ENCODE assay signal across 8 mouse cellular contexts in genomic region chr5:24425421-24426036, GRCm38 (mm10). TPM values are rescaled to one million over a fixed set of nuclear protein-coding genes. Genes with fewer than 3 reads are reported as not detected.
A peak's percentile ranks its signal among the peaks of the same experiment; 100 is the strongest.
DNase-seq lines count a peak whose midpoint lies in the region; ATAC-seq and TF ChIP-seq lines count a peak whose summit lies in the region.

No protein-coding gene starts in this region.

- ATAC-seq in intestine, embryonic 16.5 days = 0 out of 2 replicates have a peak, but pooled peaks have one; percentile 1
- no peak for ATAC-seq in stomach, embryonic 14.5 days (ENCODE audit: insufficient number of reproducible peaks, insufficient read depth, low FRiP score, low read depth)

- no peak for DNase-seq in gastrocnemius, adult 2 months
- no peak for DNase-seq in gastrocnemius, postnatal 4 days (ENCODE audit: low spot score in 2 of 2)
- no peak for DNase-seq in embryonic facial prominence, embryonic 10.5 days (ENCODE audit: low spot score)
- peak; percentile 59 for DNase-seq in lung, postnatal 36 days
- no peak for DNase-seq in urinary bladder, postnatal 10 days (ENCODE audit: low spot score)

- intact Hi-C loops in gastrocnemius, adult 2 months (cut with DNase I) = loop anchor here (2.0 kb wide), 1 partner anchor 19 kb away; the partner anchor contains the start of gene Fastk

- peaks cover 7% of the 10 kb centered on the region for H3K9me3 ChIP-seq in E14TG2a.4 (ENCODE audit: low read length)
- H3K9me3 ChIP-seq in embryonic facial prominence, embryonic 10.5 days = no peaks in the 10 kb centered on the region
- H3K9me3 ChIP-seq in intestine, embryonic 16.5 days (ENCODE audit: control insufficient read depth, low read length) = no peaks in the 10 kb centered on the region
- H3K9me3 ChIP-seq in stomach, embryonic 14.5 days (ENCODE audit: control insufficient read depth, low read depth, low read length) = no peaks in the 10 kb centered on the region

- H3K27ac ChIP-seq in gastrocnemius, adult 2 months = peak overlapping the region; percentile 97
- peak overlapping the region; percentile 90 for H3K27ac ChIP-seq in embryonic facial prominence, embryonic 10.5 days (replicated peaks)
- H3K27ac ChIP-seq in intestine, embryonic 16.5 days (ENCODE audit: low read length) = peak overlapping the region; percentile 98
- peak overlapping the region; percentile 93 for H3K27ac ChIP-seq in stomach, embryonic 14.5 days (ENCODE audit: low read length)

- H3K36me3 ChIP-seq in E14TG2a.4 (ENCODE audit: insufficient read depth, low read length) = peaks cover 26% of the 10 kb centered on the region
- peaks cover 27% of the 10 kb centered on the region for H3K36me3 ChIP-seq in embryonic facial prominence, embryonic 10.5 days (replicated peaks)
- peaks cover 6% of the 10 kb centered on the region; the same call in 1 of the 2 replicates for H3K36me3 ChIP-seq in intestine, embryonic 16.5 days (ENCODE audit: control insufficient read depth, insufficient read depth, low read length)
- peaks cover 12% of the 10 kb centered on the region for H3K36me3 ChIP-seq in stomach, embryonic 14.5 days (ENCODE audit: control insufficient read depth, insufficient read depth, low read length)

- TF ChIP-seq CTCF in gastrocnemius, adult 2 months (IDR thresholded peaks at IDR 0.05) = peak; percentile 31; the same call in 1 of the 2 replicates
- no peak for TF ChIP-seq CTCF in E14TG2a.4 (conservative IDR thresholded peaks at IDR 0.05; ENCODE audit: low read length)

- H3K27me3 ChIP-seq in E14TG2a.4 (ENCODE audit: insufficient read depth, low read length) = peaks cover 38% of the 10 kb centered on the region
- peaks cover 24% of the 10 kb centered on the region for H3K27me3 ChIP-seq in embryonic facial prominence, embryonic 10.5 days (replicated peaks; ENCODE audit: low read depth, poor library complexity, severe bottlenecking)
- no peaks in the 10 kb centered on the region for H3K27me3 ChIP-seq in intestine, embryonic 16.5 days (replicated peaks; ENCODE audit: control insufficient read depth, insufficient read depth, low read length)
- H3K27me3 ChIP-seq in stomach, embryonic 14.5 days (ENCODE audit: control insufficient read depth, insufficient read depth, low read length) = no peaks in the 10 kb centered on the region

- peak overlapping the region; percentile 81 for H3K9ac ChIP-seq in intestine, embryonic 16.5 days (ENCODE audit: low read depth, low read length)
- H3K9ac ChIP-seq in stomach, embryonic 14.5 days (replicated peaks; ENCODE audit: low read depth, low read length) = peak overlapping the region; percentile 71

- H3K4me2 ChIP-seq in intestine, embryonic 16.5 days (ENCODE audit: low read depth, low read length) = peak overlapping the region; percentile 86
- H3K4me2 ChIP-seq in stomach, embryonic 14.5 days (replicated peaks; ENCODE audit: low read depth, low read length) = peak overlapping the region; percentile 96

- WGBS in embryonic facial prominence, embryonic 10.5 days = under 1% methylated on average over 30 of the region's 30 CpGs
- under 1% methylated on average over 29 of the region's 30 CpGs for WGBS in intestine, embryonic 16.5 days
- under 1% methylated on average over 26 of the region's 30 CpGs for WGBS in stomach, embryonic 14.5 days

- peak overlapping the region; percentile 78 for H3K4me3 ChIP-seq in gastrocnemius, adult 2 months
- peak overlapping the region; percentile 81 for H3K4me3 ChIP-seq in E14TG2a.4 (replicated peaks; ENCODE audit: low read length)
- H3K4me3 ChIP-seq in embryonic facial prominence, embryonic 10.5 days = peak overlapping the region; percentile 80
- H3K4me3 ChIP-seq in intestine, embryonic 16.5 days (ENCODE audit: low read length) = peak overlapping the region; percentile 76
- H3K4me3 ChIP-seq in stomach, embryonic 14.5 days (ENCODE audit: low read depth, low read length) = peak overlapping the region; percentile 67

- peaks cover 63% of the 10 kb centered on the region for H3K4me1 ChIP-seq in E14TG2a.4 (replicated peaks; ENCODE audit: low read depth, low read length)
- peaks cover 67% of the 10 kb centered on the region for H3K4me1 ChIP-seq in embryonic facial prominence, embryonic 10.5 days
- peaks cover 27% of the 10 kb centered on the region for H3K4me1 ChIP-seq in intestine, embryonic 16.5 days (ENCODE audit: control insufficient read depth, insufficient read depth, low read length)
- peaks cover 40% of the 10 kb centered on the region for H3K4me1 ChIP-seq in stomach, embryonic 14.5 days (ENCODE audit: control insufficient read depth, insufficient read depth, low read length)

RNA-seq across cellular contexts. Expression of gene Slc4a2, which starts 1.9 kb away (rescaled TPM):
- 10 to 100 TPM; 14.4 to 16.7 TPM for total RNA-seq in gastrocnemius, adult 2 months (2021)
- total RNA-seq in gastrocnemius, postnatal 4 days (2021) = 10 to 100 TPM; 40.3 to 42.6 TPM
- 35.1 and 38.4 TPM in 2 replicates for polyA plus RNA-seq in embryonic facial prominence, embryonic 10.5 days (2016; fragmentation: Nextera tagmentation; extraction: Ambion mirVana)
- polyA plus RNA-seq in intestine, embryonic 16.5 days (2015; fragmentation: Nextera tagmentation; extraction: Ambion mirVana) = 52.7 and 59.2 TPM in 2 replicates
- 30.6 and 32.2 TPM in 2 replicates for polyA plus RNA-seq in stomach, embryonic 14.5 days (2014; fragmentation: Nextera tagmentation; extraction: Ambion mirVana)

RNA-seq across cellular contexts. Expression of gene Cdk5, which starts 2.2 kb away (rescaled TPM):
- total RNA-seq in gastrocnemius, adult 2 months (2021) = 10 to 100 TPM; 10.6 to 11.8 TPM
- total RNA-seq in gastrocnemius, postnatal 4 days (2021) = 10 to 100 TPM; 24.4 to 25.7 TPM
- polyA plus RNA-seq in embryonic facial prominence, embryonic 10.5 days (2016; fragmentation: Nextera tagmentation; extraction: Ambion mirVana) = 46.9 and 50.7 TPM in 2 replicates
- polyA plus RNA-seq in intestine, embryonic 16.5 days (2015; fragmentation: Nextera tagmentation; extraction: Ambion mirVana) = 37.0 and 38.1 TPM in 2 replicates
- 46.4 and 47.7 TPM in 2 replicates for polyA plus RNA-seq in stomach, embryonic 14.5 days (2014; fragmentation: Nextera tagmentation; extraction: Ambion mirVana)

RNA-seq across cellular contexts. Expression of gene Asic3, which starts 12.3 kb away (rescaled TPM):
- under 1 TPM; 0.47 to 0.54 TPM for total RNA-seq in gastrocnemius, adult 2 months (2021)
- total RNA-seq in gastrocnemius, postnatal 4 days (2021) = under 1 TPM; 0.22 to 0.52 TPM
- polyA plus RNA-seq in embryonic facial prominence, embryonic 10.5 days (2016; fragmentation: Nextera tagmentation; extraction: Ambion mirVana) = 0.31 and 0.34 TPM in 2 replicates
- polyA plus RNA-seq in intestine, embryonic 16.5 days (2015; fragmentation: Nextera tagmentation; extraction: Ambion mirVana) = 0.12 and 0.57 TPM in 2 replicates
- polyA plus RNA-seq in stomach, embryonic 14.5 days (2014; fragmentation: Nextera tagmentation; extraction: Ambion mirVana) = 0.26 TPM in 1 of 2 replicates, not detected in the other

RNA-seq across cellular contexts. Expression of gene Fastk, which starts 19.6 kb away (rescaled TPM):
- total RNA-seq in gastrocnemius, adult 2 months (2021) = 100 to 1,000 TPM; 163 to 214 TPM
- 100 to 1,000 TPM; 129 to 132 TPM for total RNA-seq in gastrocnemius, postnatal 4 days (2021)
- 100 and 109 TPM in 2 replicates for polyA plus RNA-seq in embryonic facial prominence, embryonic 10.5 days (2016; fragmentation: Nextera tagmentation; extraction: Ambion mirVana)
- polyA plus RNA-seq in intestine, embryonic 16.5 days (2015; fragmentation: Nextera tagmentation; extraction: Ambion mirVana) = 113 and 117 TPM in 2 replicates
- 98.5 and 102 TPM in 2 replicates for polyA plus RNA-seq in stomach, embryonic 14.5 days (2014; fragmentation: Nextera tagmentation; extraction: Ambion mirVana)

RNA-seq across cellular contexts. Expression of gene Tmub1, which starts 22.1 kb away (rescaled TPM):
- total RNA-seq in gastrocnemius, adult 2 months (2021) = 10 to 100 TPM; 18.1 to 22.2 TPM
- 1 to 10 TPM; 6.7 to 7.0 TPM for total RNA-seq in gastrocnemius, postnatal 4 days (2021)
- polyA plus RNA-seq in embryonic facial prominence, embryonic 10.5 days (2016; fragmentation: Nextera tagmentation; extraction: Ambion mirVana) = 24.7 and 25.0 TPM in 2 replicates
- 28.5 and 28.7 TPM in 2 replicates for polyA plus RNA-seq in intestine, embryonic 16.5 days (2015; fragmentation: Nextera tagmentation; extraction: Ambion mirVana)
- polyA plus RNA-seq in stomach, embryonic 14.5 days (2014; fragmentation: Nextera tagmentation; extraction: Ambion mirVana) = 25.5 and 27.6 TPM in 2 replicates
